Mouse (Mus musculus): ENCODE results near the gene Apol7e. TPM values are rescaled to one million over a fixed set of nuclear protein-coding genes. Genes with fewer than 3 reads are reported as not detected.

Apol7e gene
- polyA plus RNA-seq, 1 experiment: 0.04 TPM

DNA sequence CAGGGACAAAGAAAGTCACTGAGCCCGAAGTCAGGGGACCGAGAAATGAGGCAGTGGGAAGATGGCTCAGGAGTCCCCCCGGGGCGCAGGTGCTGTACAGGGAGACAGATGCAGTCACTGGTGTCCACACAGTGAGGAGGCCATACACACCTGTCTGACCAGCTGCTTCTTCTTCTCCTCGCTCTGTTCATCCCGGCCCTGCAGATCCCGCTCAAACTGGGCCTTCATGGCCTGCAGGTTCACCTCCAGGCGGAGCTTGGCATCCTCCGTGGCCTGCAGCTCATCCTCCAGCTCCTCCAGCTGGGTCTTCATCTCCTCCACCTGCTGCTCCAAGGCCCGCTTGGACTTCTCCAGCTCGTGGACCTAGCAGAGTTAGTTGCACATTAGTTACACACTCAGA lies 68.3 kb downstream of the Apol7e start:
- TF ChIP-seq CTCF (IDR thresholded peaks at IDR 0.05; ENCODE audit: borderline replicate concordance, extremely low read depth, insufficient read depth, insufficient read length): no peak
- TF ChIP-seq POLR2A (IDR thresholded peaks at IDR 0.05; ENCODE audit: borderline replicate concordance, extremely low read depth, insufficient read depth, insufficient read length, poor library complexity, severe bottlenecking): no peak
- no peak for DNase-seq (ENCODE audit: low read depth)

Other genes with a start within 250 kb of the Apol7e start
- not detected in 2 replicates for gene Apol10a, start 221.8 kb upstream of the Apol7e start, polyA plus RNA-seq (2012; rRNA removed)
- gene Apol11a, start 190.6 kb upstream of the Apol7e start, polyA plus RNA-seq (2012; rRNA removed): not detected in 2 replicates
- gene Apol7c, start 165.5 kb upstream of the Apol7e start, polyA plus RNA-seq (2012; rRNA removed): not detected in 2 replicates
- gene 1700025B11Rik, start 137.0 kb upstream of the Apol7e start, polyA plus RNA-seq (2012; rRNA removed): not detected in 2 replicates
- 0.14 TPM in 1 of 2 replicates, not detected in the other for gene Apol10b, start 102.7 kb upstream of the Apol7e start, polyA plus RNA-seq (2012; rRNA removed)
- not detected in 2 replicates for gene Gm36245, start 99.6 kb upstream of the Apol7e start, polyA plus RNA-seq (2012; rRNA removed)
- not detected in 2 replicates for gene Apol11b, start 55.6 kb upstream of the Apol7e start, polyA plus RNA-seq (2012; rRNA removed)
- gene Apol9b, start 30.2 kb downstream of the Apol7e start, polyA plus RNA-seq (2012; rRNA removed): 0.06 TPM in 1 of 2 replicates, not detected in the other
- 0.30 and 0.37 TPM in 2 replicates for gene Apol8, start 58.1 kb downstream of the Apol7e start, polyA plus RNA-seq (2012; rRNA removed)
- gene Myh9, start 143.3 kb downstream of the Apol7e start, polyA plus RNA-seq (2012; rRNA removed): 12.1 and 29.9 TPM in 2 replicates
- 163 and 168 TPM in 2 replicates for gene Txn2, start 230.1 kb downstream of the Apol7e start, polyA plus RNA-seq (2012; rRNA removed)